Comparison of ENCODE assay signal across 18 mouse cellular contexts in the genomic region with DNA sequence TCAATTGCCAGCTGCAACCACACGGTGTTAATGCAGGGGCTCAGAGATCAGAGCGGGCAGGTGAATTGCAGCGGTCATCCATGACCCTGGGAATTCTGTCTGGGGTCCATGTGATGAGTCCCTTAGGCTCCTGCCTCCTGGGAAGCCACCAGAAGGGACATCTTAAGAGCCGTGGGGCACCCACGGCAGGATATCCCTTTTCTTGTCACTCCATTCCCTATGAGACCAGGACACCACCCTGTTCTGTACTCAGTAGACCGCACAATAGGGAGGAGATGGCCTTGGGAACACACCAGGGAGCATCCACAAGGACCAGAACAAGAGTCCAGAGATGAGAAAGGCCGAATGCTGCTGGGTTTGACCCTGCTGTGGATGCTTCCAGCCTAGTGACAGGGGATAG. TPM values are rescaled to one million over a fixed set of nuclear protein-coding genes. Genes with fewer than 3 reads are reported as not detected.
A peak's percentile ranks its signal among the peaks of the same experiment; 100 is the strongest.
DNase-seq lines count a peak whose midpoint lies in the region; ATAC-seq and TF ChIP-seq lines count a peak whose summit lies in the region.
"Had no signal": no experiment of that assay in that cellular context is flagged by ENCODE, and none has a peak within 500 bp of the region (broad histone marks: within the 10 kb centered on the region; RNA-seq: fewer than 3 reads in every experiment).

No protein-coding gene starts in this region.

- WGBS in heart, embryonic 14.5 days: 84% methylated on average over 7 of the region's 7 CpGs
- WGBS in limb, embryonic 15.5 days: 79% methylated on average over 7 of the region's 7 CpGs
- WGBS in limb, embryonic 10.5 days: 83% methylated on average over 7 of the region's 7 CpGs
- WGBS in embryonic facial prominence, embryonic 13.5 days: 88% methylated on average over 7 of the region's 7 CpGs

- ATAC-seq in heart, embryonic 14.5 days (ENCODE audit: insufficient number of reproducible peaks, insufficient read depth, low FRiP score, low read depth): no peak
- ATAC-seq in limb, embryonic 15.5 days (ENCODE audit: insufficient number of reproducible peaks, low FRiP score, low TSS enrichment, low read depth): no peak
- ATAC-seq in embryonic facial prominence, embryonic 13.5 days (ENCODE audit: insufficient number of reproducible peaks, insufficient read depth, low FRiP score, low TSS enrichment, low read depth): no peak
- ATAC-seq: hindbrain, postnatal 0 days; intestine, postnatal 0 days; midbrain, embryonic 15.5 days had no signal

- H3K9ac ChIP-seq in heart, embryonic 14.5 days (ENCODE audit: low read length): peak overlapping the region; percentile 59
- 0 out of 2 replicates have a peak overlapping the region, but pooled peaks have one; percentile 14 for H3K9ac ChIP-seq in limb, embryonic 15.5 days
- H3K9ac ChIP-seq in embryonic facial prominence, embryonic 13.5 days: 0 out of 2 replicates have a peak overlapping the region, but pooled peaks have one; percentile 52
- H3K9ac ChIP-seq: embryonic facial prominence, embryonic 12.5 days; liver, embryonic 13.5 days; midbrain, embryonic 15.5 days; neural tube, embryonic 15.5 days; stomach, embryonic 15.5 days had no signal

- peak overlapping the region; percentile 47; the same call in 1 of the 2 replicates for H3K4me2 ChIP-seq in heart, embryonic 14.5 days (ENCODE audit: low read length)
- no peak overlapping the region for H3K4me2 ChIP-seq in limb, embryonic 15.5 days
- no peak overlapping the region for H3K4me2 ChIP-seq in embryonic facial prominence, embryonic 13.5 days
- H3K4me2 ChIP-seq: embryonic facial prominence, embryonic 12.5 days; liver, embryonic 13.5 days; midbrain, embryonic 15.5 days; neural tube, embryonic 15.5 days; stomach, embryonic 15.5 days had no signal

- peak overlapping the region; percentile 54 for H3K4me3 ChIP-seq in gastrocnemius, adult 2 months
- H3K4me3 ChIP-seq in heart, embryonic 14.5 days (ENCODE audit: control insufficient read depth in 1 of 2, insufficient read depth in 1 of 2, low read depth in 1 of 2, low read length in 2 of 2): no peak overlapping the region
- H3K4me3 ChIP-seq in limb, embryonic 15.5 days: no peak overlapping the region
- no peak overlapping the region for H3K4me3 ChIP-seq in limb, embryonic 10.5 days
- no peak overlapping the region for H3K4me3 ChIP-seq in embryonic facial prominence, embryonic 13.5 days
- H3K4me3 ChIP-seq: embryonic facial prominence, embryonic 12.5 days; liver, embryonic 13.5 days; megakaryocyte, embryonic 14.5 days; midbrain, embryonic 15.5 days; myocyte; neural tube, embryonic 15.5 days; stomach, embryonic 15.5 days had no signal

- H3K9me3 ChIP-seq in heart, embryonic 14.5 days (ENCODE audit: control insufficient read depth, low read length): no peaks in the 10 kb centered on the region
- no peaks in the 10 kb centered on the region for H3K9me3 ChIP-seq in limb, embryonic 15.5 days
- H3K9me3 ChIP-seq in limb, embryonic 10.5 days (replicated peaks): no peaks in the 10 kb centered on the region
- H3K9me3 ChIP-seq in embryonic facial prominence, embryonic 13.5 days: no peaks in the 10 kb centered on the region
- H3K9me3 ChIP-seq: embryonic facial prominence, embryonic 12.5 days; liver, embryonic 13.5 days; megakaryocyte, embryonic 14.5 days; midbrain, embryonic 15.5 days; neural tube, embryonic 15.5 days; stomach, embryonic 15.5 days had no signal

- DNase-seq in gastrocnemius, adult 2 months: peak; percentile 17
- no peak for DNase-seq in gastrocnemius, postnatal 25 days
- DNase-seq in heart, postnatal 4 days: no peak
- DNase-seq in limb, embryonic 10.5 days (ENCODE audit: low spot score): no peak
- no peak for DNase-seq in urinary bladder, postnatal 36 days (ENCODE audit: low spot score in 2 of 2)
- DNase-seq: cerebellum, adult 9-11 months; liver, embryonic 13.5 days had no signal

- H3K4me1 ChIP-seq in heart, embryonic 14.5 days (ENCODE audit: control insufficient read depth in 2 of 2, insufficient read depth in 2 of 2, low read length in 2 of 2): peaks cover 81 to 98% of the 10 kb centered on the region in 2 experiments
- H3K4me1 ChIP-seq in limb, embryonic 15.5 days: peaks cover 68% of the 10 kb centered on the region
- H3K4me1 ChIP-seq in limb, embryonic 10.5 days: peaks cover 83% of the 10 kb centered on the region
- H3K4me1 ChIP-seq in embryonic facial prominence, embryonic 13.5 days: peaks cover 60% of the 10 kb centered on the region

- H3K36me3 ChIP-seq in heart, embryonic 14.5 days (ENCODE audit: control insufficient read depth, insufficient read depth, low read length): peaks cover 6% of the 10 kb centered on the region; the same call in 1 of the 2 replicates
- no peaks in the 10 kb centered on the region for H3K36me3 ChIP-seq in limb, embryonic 15.5 days
- no peaks in the 10 kb centered on the region; the same call in 1 of the 2 replicates for H3K36me3 ChIP-seq in limb, embryonic 10.5 days
- no peaks in the 10 kb centered on the region for H3K36me3 ChIP-seq in embryonic facial prominence, embryonic 13.5 days
- H3K36me3 ChIP-seq: embryonic facial prominence, embryonic 12.5 days; liver, embryonic 13.5 days; midbrain, embryonic 15.5 days; neural tube, embryonic 15.5 days; stomach, embryonic 15.5 days had no signal

- intact Hi-C loops in gastrocnemius, adult 2 months (cut with DNase I): no loop called here

- H3K27ac ChIP-seq in gastrocnemius, adult 2 months: peak overlapping the region; percentile 91
- H3K27ac ChIP-seq in heart, embryonic 14.5 days (replicated peaks in 1 of 2; ENCODE audit: control insufficient read depth in 1 of 2, insufficient read depth in 1 of 2, low read depth in 2 of 2, low read length in 2 of 2): peak overlapping the region; percentile 90 to 95
- H3K27ac ChIP-seq in limb, embryonic 15.5 days: peak overlapping the region; percentile 63
- H3K27ac ChIP-seq in limb, embryonic 10.5 days: no peak overlapping the region
- peak overlapping the region; percentile 75 for H3K27ac ChIP-seq in embryonic facial prominence, embryonic 13.5 days
- H3K27ac ChIP-seq: embryonic facial prominence, embryonic 12.5 days; liver, embryonic 13.5 days; midbrain, embryonic 15.5 days; neural tube, embryonic 15.5 days had no signal

- H3K27me3 ChIP-seq in heart, embryonic 14.5 days (ENCODE audit: control insufficient read depth, insufficient read depth, low read length): no peaks in the 10 kb centered on the region
- H3K27me3 ChIP-seq in limb, embryonic 15.5 days: no peaks in the 10 kb centered on the region
- H3K27me3 ChIP-seq in limb, embryonic 10.5 days (ENCODE audit: low read depth, poor library complexity, severe bottlenecking): no peaks in the 10 kb centered on the region
- H3K27me3 ChIP-seq in embryonic facial prominence, embryonic 13.5 days: no peaks in the 10 kb centered on the region
- H3K27me3 ChIP-seq: embryonic facial prominence, embryonic 12.5 days; liver, embryonic 13.5 days; midbrain, embryonic 15.5 days; neural tube, embryonic 15.5 days; stomach, embryonic 15.5 days had no signal

- no peak for TF ChIP-seq CTCF in gastrocnemius, adult 2 months (IDR thresholded peaks at IDR 0.05)

RNA-seq across cellular contexts. Expression of gene Sh3pxd2a, which starts 10.8 kb away (rescaled TPM):
- total RNA-seq in gastrocnemius, adult 2 months (2021): 10 to 100 TPM; 37.7 to 44.7 TPM
- 10 to 100 TPM; 37.8 to 46.3 TPM for total RNA-seq in gastrocnemius, postnatal 25 days (2021)
- 8.5 and 9.7 TPM in 2 replicates for polyA plus RNA-seq in heart, embryonic 14.5 days (2014; fragmentation: Nextera tagmentation; extraction: Ambion mirVana)
- 10 to 100 TPM; 91.0 to 95.1 TPM for total RNA-seq in heart, postnatal 4 days (2021)
- polyA plus RNA-seq in limb, embryonic 15.5 days (2015; fragmentation: Nextera tagmentation; extraction: Ambion mirVana): 12.2 and 12.4 TPM in 2 replicates
- 3.1 and 3.8 TPM in 2 replicates for polyA plus RNA-seq in limb, embryonic 10.5 days (2016; fragmentation: Nextera tagmentation; extraction: Ambion mirVana)
- polyA plus RNA-seq in embryonic facial prominence, embryonic 13.5 days (2015; fragmentation: Nextera tagmentation; extraction: Ambion mirVana): 9.4 and 10.0 TPM in 2 replicates
